Mouse (Mus musculus) ES-E14 (cell line): ENCODE data around the gene Hkdc1.

Experiments used
- HCFC1 ChIP-seq: IDR thresholded peaks from 2 replicates; pipeline ENCODE4 v1.6.1; 2012; ENCODE audit warnings: low read length, inconsistent platforms, borderline replicate concordance; ENCODE audit not compliant: insufficient read depth
- MAFK ChIP-seq: IDR thresholded peaks from 2 replicates; pipeline ENCODE4 v1.6.1; 2014; ENCODE audit warnings: mild to moderate bottlenecking, low read depth, low read length, inconsistent platforms; ENCODE audit not compliant: insufficient read depth

DNA sequence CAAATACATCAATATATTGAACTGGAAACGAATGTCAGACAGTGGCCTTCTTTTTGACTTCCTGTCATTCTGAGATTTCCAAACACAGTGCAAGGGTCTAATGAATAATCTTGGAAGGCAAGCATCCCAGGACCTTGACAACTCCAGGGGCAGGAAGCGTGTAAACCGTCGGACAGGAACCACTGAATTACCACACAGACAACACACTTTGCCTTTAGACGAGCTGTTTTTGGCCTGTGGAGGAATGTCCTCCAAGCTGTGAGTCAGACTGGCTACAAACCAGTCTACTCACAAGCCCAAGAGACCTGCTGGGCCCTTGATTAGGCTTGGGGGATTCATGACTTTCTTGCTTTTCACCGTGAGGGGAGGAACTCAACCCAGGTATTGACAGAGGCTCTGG is 1.9 kb downstream of the Hkdc1 start:
- no peak for TF ChIP-seq HCFC1
- no peak for TF ChIP-seq MAFK
